26 mouse cellular contexts compared by ENCODE assay signal in genomic region chr12:70335176-70335575, GRCm38 (mm10). TPM values are rescaled to one million over a fixed set of nuclear protein-coding genes. Genes with fewer than 3 reads are reported as not detected.
DNase-seq lines count a peak whose midpoint lies in the region; ATAC-seq lines count a peak whose summit lies in the region.
"Had no signal": no experiment of that assay in that cellular context is flagged by ENCODE, and none has a peak within 500 bp of the region (broad histone marks: within the 10 kb centered on the region; RNA-seq: fewer than 3 reads in every experiment).

No protein-coding gene starts in this region.

- no peak for DNase-seq in hindbrain, embryonic 10.5 days (ENCODE audit: low spot score)
- DNase-seq in ES-CJ7 (ENCODE audit: low read depth, low spot score): peak; percentile 76
- peak; percentile 70 for DNase-seq in brain, adult 2 months (ENCODE audit: low read depth, low spot score)
- DNase-seq in cerebellum, adult 9-11 months: peak; percentile 49
- DNase-seq in gastrocnemius, adult 18-20 months (ENCODE audit: low spot score): no peak
- no peak for DNase-seq in right cerebral cortex, postnatal 10 days (ENCODE audit: low spot score in 2 of 2)
- no peak for DNase-seq in embryo, embryonic 10.5 days (ENCODE audit: low spot score)
- DNase-seq: adrenal gland, postnatal 10 days; forebrain, postnatal 0 days; gastrocnemius, adult 2 months; heart, postnatal 10 days; layer of hippocampus, postnatal 36 days; liver, postnatal 0 days; lung, postnatal 10 days; thymus, adult 2 months had no signal

- no peaks in the 10 kb centered on the region for H3K9me3 ChIP-seq in hindbrain, embryonic 16.5 days (ENCODE audit: control insufficient read depth, low read length)
- no peaks in the 10 kb centered on the region for H3K9me3 ChIP-seq in hindbrain, embryonic 10.5 days
- H3K9me3 ChIP-seq: embryonic facial prominence, embryonic 12.5 days; hindbrain, embryonic 13.5 days; limb, embryonic 10.5 days; midbrain, embryonic 13.5 days had no signal

- peak overlapping the region; percentile 39; the same call in 1 of the 2 replicates for H3K27ac ChIP-seq in hindbrain, embryonic 16.5 days (ENCODE audit: low read depth, low read length)
- no peak overlapping the region for H3K27ac ChIP-seq in hindbrain, embryonic 10.5 days
- H3K27ac ChIP-seq: embryonic facial prominence, embryonic 12.5 days; gastrocnemius, adult 2 months; hindbrain, embryonic 13.5 days; kidney, postnatal 0 days; limb, embryonic 10.5 days; midbrain, embryonic 13.5 days had no signal

- peaks cover 4% of the 10 kb centered on the region; the same call in 1 of the 2 replicates for H3K4me1 ChIP-seq in hindbrain, embryonic 16.5 days (ENCODE audit: control insufficient read depth, insufficient read depth, low read depth, low read length)
- H3K4me1 ChIP-seq in hindbrain, embryonic 10.5 days (replicated peaks): peaks cover 10% of the 10 kb centered on the region
- H3K4me1 ChIP-seq: embryonic facial prominence, embryonic 12.5 days; limb, embryonic 10.5 days had no signal

- H3K4me3 ChIP-seq in hindbrain, embryonic 16.5 days (ENCODE audit: low read length): no peak overlapping the region
- H3K4me3 ChIP-seq in hindbrain, embryonic 10.5 days: no peak overlapping the region
- H3K4me3 ChIP-seq: embryonic facial prominence, embryonic 12.5 days; erythroblast, embryonic 14.5 days; gastrocnemius, adult 2 months; hindbrain, embryonic 13.5 days; limb, embryonic 10.5 days; midbrain, embryonic 13.5 days; myocyte had no signal

- no peak overlapping the region for H3K9ac ChIP-seq in hindbrain, embryonic 16.5 days (ENCODE audit: low read depth, low read length)
- H3K9ac ChIP-seq: embryonic facial prominence, embryonic 12.5 days; forebrain, postnatal 0 days; hindbrain, embryonic 13.5 days; liver, postnatal 0 days; midbrain, embryonic 13.5 days had no signal

- ATAC-seq in hindbrain, embryonic 16.5 days: 0 out of 2 replicates have a peak, but pooled peaks have one; percentile 48
- ATAC-seq: forebrain, postnatal 0 days; intestine, postnatal 0 days; liver, postnatal 0 days; midbrain, embryonic 13.5 days had no signal

- 0 out of 2 replicates have a peak overlapping the region, but pooled peaks have one; percentile 5 for H3K4me2 ChIP-seq in hindbrain, embryonic 16.5 days (ENCODE audit: low read length)
- H3K4me2 ChIP-seq: embryonic facial prominence, embryonic 12.5 days; heart, embryonic 11.5 days; hindbrain, embryonic 13.5 days; midbrain, embryonic 13.5 days had no signal

- H3K36me3 ChIP-seq in hindbrain, embryonic 16.5 days (ENCODE audit: control insufficient read depth, insufficient read depth, low read length): no peaks in the 10 kb centered on the region; the same call in 1 of the 2 replicates
- no peaks in the 10 kb centered on the region for H3K36me3 ChIP-seq in hindbrain, embryonic 10.5 days
- H3K36me3 ChIP-seq: embryonic facial prominence, embryonic 12.5 days; hindbrain, embryonic 13.5 days; limb, embryonic 10.5 days had no signal

- 28% methylated on average over 5 of the region's 5 CpGs for WGBS in hindbrain, embryonic 16.5 days
- WGBS in hindbrain, embryonic 10.5 days: 58% methylated on average over 5 of the region's 5 CpGs

- H3K27me3 ChIP-seq in hindbrain, embryonic 16.5 days (replicated peaks; ENCODE audit: control insufficient read depth, insufficient read depth, low read length): no peaks in the 10 kb centered on the region
- H3K27me3 ChIP-seq in hindbrain, embryonic 10.5 days (ENCODE audit: insufficient read depth, poor library complexity, severe bottlenecking): no peaks in the 10 kb centered on the region
- H3K27me3 ChIP-seq: embryonic facial prominence, embryonic 12.5 days; hindbrain, embryonic 13.5 days; midbrain, embryonic 13.5 days had no signal

RNA-seq across cellular contexts. Expression of gene Trim9, which starts 12.2 kb away (rescaled TPM):
- polyA plus RNA-seq in hindbrain, embryonic 16.5 days (2015; fragmentation: Nextera tagmentation; extraction: Ambion mirVana): 98.0 and 108 TPM in 2 replicates
- polyA plus RNA-seq in hindbrain, embryonic 10.5 days (2016; fragmentation: Nextera tagmentation; extraction: Ambion mirVana): 16.7 and 21.6 TPM in 2 replicates
- under 1 TPM; 0.05 to 0.09 TPM for total RNA-seq in gastrocnemius, adult 18-20 months (2021)
- total RNA-seq: liver, adult 2 months had no signal
- polyA plus RNA-seq: erythroblast, embryonic 14.5 days; liver, adult 2 months; myocyte had no signal

Comparison
In these comparisons a context has a peak if more than half of its experiments do, and no peak if none do; other contexts are left out.
1. DNase-seq: peak in ES-CJ7 (single experiment), brain, adult 2 months (single experiment) and cerebellum, adult 9-11 months (single experiment); none in hindbrain, embryonic 10.5 days (single experiment), gastrocnemius, adult 18-20 months (single experiment), right cerebral cortex, postnatal 10 days (0 of 2) and embryo, embryonic 10.5 days (single experiment).